Mouse (Mus musculus): ENCODE measurements around the gene Dtx1.

DNA sequence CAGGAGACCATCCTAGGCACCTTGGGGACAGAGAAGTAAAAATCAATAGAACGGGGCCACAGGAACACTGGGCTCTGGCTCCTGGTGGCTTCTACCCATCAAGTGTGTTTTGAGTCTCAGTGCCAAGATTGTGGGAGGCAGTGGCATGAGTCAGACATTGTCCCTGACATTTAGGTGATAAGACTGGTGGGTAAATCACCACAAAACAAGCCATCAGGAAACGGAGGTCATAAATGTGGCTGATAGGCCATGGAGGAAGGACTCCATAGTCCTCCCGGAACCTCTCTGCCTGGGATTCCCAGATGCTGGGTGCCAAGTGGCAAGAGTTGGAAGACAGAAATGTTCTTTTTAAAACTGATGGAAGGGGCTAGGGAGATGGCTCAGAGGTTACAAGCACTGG is 67.5 kb downstream of the Dtx1 start:
- TF ChIP-seq CHD2 (IDR thresholded peaks at IDR 0.05; ENCODE audit: low read depth, low read length) = no peak
- no peak for TF ChIP-seq MAFK (IDR thresholded peaks at IDR 0.05; ENCODE audit: insufficient read depth, low read depth, low read length)
- no peak for TF ChIP-seq HCFC1 (IDR thresholded peaks at IDR 0.05; ENCODE audit: borderline replicate concordance, insufficient read depth, low read length)
- no peak for TF ChIP-seq ZNF384 (IDR thresholded peaks at IDR 0.05; ENCODE audit: low read depth, low read length)
